Mouse (Mus musculus) megakaryocyte progenitor cell, adult 5-6 weeks (primary cell): ENCODE results near the gene Pnmal2. TPM values are rescaled to one million over a fixed set of nuclear protein-coding genes. Genes with fewer than 3 reads are reported as not detected.

Experiments used
- ATAC-seq: replicated peaks from 2 replicates; pipeline ENCODE4 v1.8.0; 2016; ENCODE audit warnings: mild to moderate bottlenecking, moderate TSS enrichment, inconsistent platforms; ENCODE audit not compliant: poor library complexity
- total RNA-seq, 2 experiments: library from RNA; stranded (forward) in 1 of 2; stranded (reverse) in 1 of 2; fragments of 157-497, 149-512 nt in 1 of 2; fragments of 200-1000 nt in 1 of 2; gene quantifications; 2 replicates each; pipeline versions ENCODE4 v1.2.3 to v1.2.4; 2015 to 2017

The Pnmal2 gene
- total RNA-seq, 2 experiments from 2014 or later = not detected

GRCm38 (mm10) chr7:16916342-16917265 is 27.9 kb upstream of the Pnmal2 start:
- ATAC-seq = peak; percentile 26; the same call in 1 of the 2 replicates

- ATAC-seq = no peak
These were observed 27.0 kb upstream of the Pnmal2 start for GRCm38 (mm10) chr7:16917447-16917846.

GRCm38 (mm10) chr7:16918014-16918413 is 26.5 kb upstream of the Pnmal2 start:
- ATAC-seq = no peak

- no peak for ATAC-seq
These were observed 25.8 kb upstream of the Pnmal2 start for GRCm38 (mm10) chr7:16918670-16919069.

GRCm38 (mm10) chr7:16919395-16920149 is 24.9 kb upstream of the Pnmal2 start:
- ATAC-seq = peak; percentile 21

GRCm38 (mm10) chr7:16920150-16920579 is 24.3 kb upstream of the Pnmal2 start:
- ATAC-seq = no peak

- no peak for ATAC-seq
These were observed 23.4 kb upstream of the Pnmal2 start for GRCm38 (mm10) chr7:16920818-16921791.

- ATAC-seq = no peak
These were observed 22.6 kb upstream of the Pnmal2 start for GRCm38 (mm10) chr7:16921881-16922335.

- 0 out of 2 replicates have a peak, but pooled peaks have one; percentile 7 for ATAC-seq
These were observed 22.0 kb upstream of the Pnmal2 start for GRCm38 (mm10) chr7:16922360-16922973.

- no peak for ATAC-seq
These were observed 21.0 kb upstream of the Pnmal2 start for GRCm38 (mm10) chr7:16923283-16924036.

- ATAC-seq = peak; percentile 80
These were observed 20.2 kb upstream of the Pnmal2 start, which contains the start of gene Calm3 for GRCm38 (mm10) chr7:16924037-16924834. TSS of gene Calm3 (minus strand) at chr7:16924114.

- 0 out of 2 replicates have a peak, but pooled peaks have one; percentile 10 for ATAC-seq
These were observed 16.1 kb upstream of the Pnmal2 start for GRCm38 (mm10) chr7:16928341-16928740.

GRCm38 (mm10) chr7:16930850-16931249 is 13.6 kb upstream of the Pnmal2 start:
- ATAC-seq = peak; percentile 78

- peak; percentile 89 for ATAC-seq
These were observed 12.4 kb upstream of the Pnmal2 start for GRCm38 (mm10) chr7:16931968-16932627.

- peak; percentile 56 for ATAC-seq
These were observed 11.5 kb upstream of the Pnmal2 start for GRCm38 (mm10) chr7:16932704-16933577.

GRCm38 (mm10) chr7:16937312-16937711 is 7.2 kb upstream of the Pnmal2 start:
- peak; percentile 66 for ATAC-seq
